9 mouse cellular contexts compared by ENCODE assay signal in genomic region chr3:40525341-40525740, GRCm38 (mm10). TPM values are rescaled to one million over a fixed set of nuclear protein-coding genes. Genes with fewer than 3 reads are reported as not detected.
A peak's percentile ranks its signal among the peaks of the same experiment; 100 is the strongest.
DNase-seq lines count a peak whose midpoint lies in the region; ATAC-seq and TF ChIP-seq lines count a peak whose summit lies in the region.
"Had no signal": no experiment of that assay in that cellular context is flagged by ENCODE, and none has a peak within 500 bp of the region (broad histone marks: within the 10 kb centered on the region; RNA-seq: fewer than 3 reads in every experiment).

No protein-coding gene starts in this region.

- peaks cover 3% of the 10 kb centered on the region; the same call in 1 of the 2 replicates for H3K9me3 ChIP-seq in heart, embryonic 12.5 days (replicated peaks)
- H3K9me3 ChIP-seq: neural tube, embryonic 13.5 days had no signal

- WGBS in heart, adult 2 months: 13% methylated on average over 4 of the region's 4 CpGs
- WGBS in heart, embryonic 12.5 days: 27% methylated on average over 4 of the region's 4 CpGs

- no peak for ATAC-seq in heart, embryonic 12.5 days (ENCODE audit: insufficient number of reproducible peaks, low FRiP score)

- no peak for TF ChIP-seq POLR2A in heart, adult 2 months (IDR thresholded peaks at IDR 0.05; ENCODE audit: insufficient read depth, low read depth, low read length)

- peak; percentile 85 for TF ChIP-seq CTCF in heart, adult 2 months (IDR thresholded peaks at IDR 0.05)

- no peaks in the 10 kb centered on the region for H3K79me2 ChIP-seq in heart, adult 2 months (replicated peaks; ENCODE audit: control insufficient read depth, insufficient read depth, low read length)

- H3K36me3 ChIP-seq in heart, adult 2 months (ENCODE audit: control insufficient read depth, insufficient read depth, low read length): no peaks in the 10 kb centered on the region
- H3K36me3 ChIP-seq in heart, embryonic 12.5 days: no peaks in the 10 kb centered on the region
- H3K36me3 ChIP-seq: neural tube, embryonic 13.5 days had no signal

- no peak overlapping the region for H3K4me2 ChIP-seq in heart, embryonic 12.5 days
- H3K4me2 ChIP-seq: neural tube, embryonic 13.5 days had no signal

- no peaks in the 10 kb centered on the region for H3K4me1 ChIP-seq in heart, adult 2 months (ENCODE audit: control insufficient read depth, insufficient read depth, low read length)
- H3K4me1 ChIP-seq in heart, embryonic 12.5 days (replicated peaks): peaks cover 11% of the 10 kb centered on the region

- H3K27me3 ChIP-seq in heart, adult 2 months (ENCODE audit: control insufficient read depth, insufficient read depth, low read length): peaks cover 1% of the 10 kb centered on the region; the same call in 1 of the 2 replicates
- H3K27me3 ChIP-seq in heart, embryonic 12.5 days (replicated peaks): peaks cover 8% of the 10 kb centered on the region
- H3K27me3 ChIP-seq: neural tube, embryonic 13.5 days had no signal

- H3K4me3 ChIP-seq in heart, adult 2 months: no peak overlapping the region
- no peak overlapping the region for H3K4me3 ChIP-seq in heart, embryonic 12.5 days
- H3K4me3 ChIP-seq: neural tube, embryonic 13.5 days had no signal

- intact Hi-C loops in heart, adult 2 months (cut with DNase I): loop anchor here (2.0 kb wide), 1 partner anchor 219 kb away; the partner anchor contains the start of gene Hspa4l
- intact Hi-C loops in gastrocnemius, postnatal 14 days (cut with DNase I; ENCODE audit: low total_unique reads): no loop called here

- peak; percentile 19 to 66 for DNase-seq in heart, adult 2 months
- peak; percentile 18 for DNase-seq in right cerebral cortex, adult 18-20 months
- no peak for DNase-seq in right cerebral cortex, postnatal 36 days (ENCODE audit: low spot score in 2 of 2)
- peak; percentile 44 for DNase-seq in c-Kit-negative CD71-positive TER-119-positive erythroid progenitor cells, embryonic 14.5 days (ENCODE audit: low read depth, low spot score)
- DNase-seq in gastrocnemius, postnatal 14 days: peak; percentile 30
- peak; percentile 85 for DNase-seq in naive thymus-derived CD4-positive, alpha-beta T cell, adult 2 months (ENCODE audit: low read depth)
- DNase-seq in thymus, postnatal 36 days: peak; percentile 57 to 72

- no peak for TF ChIP-seq EP300 in heart, adult 2 months (IDR thresholded peaks at IDR 0.05; ENCODE audit: insufficient read depth, low read depth, low read length)

- no peak overlapping the region for H3K27ac ChIP-seq in heart, adult 2 months
- no peak overlapping the region for H3K27ac ChIP-seq in heart, embryonic 12.5 days (ENCODE audit: poor library complexity, severe bottlenecking)
- H3K27ac ChIP-seq: neural tube, embryonic 13.5 days had no signal

- no peak overlapping the region for H3K9ac ChIP-seq in heart, adult 2 months (ENCODE audit: low read depth, low read length)
- H3K9ac ChIP-seq in heart, embryonic 12.5 days: no peak overlapping the region
- H3K9ac ChIP-seq: neural tube, embryonic 13.5 days had no signal

RNA-seq across cellular contexts. Expression of gene Intu, which starts 5.7 kb away (rescaled TPM):
- total RNA-seq in heart, adult 2 months (2021): 10 to 100 TPM; 13.7 to 17.1 TPM
- polyA plus RNA-seq in heart, adult 2 months (2012; rRNA removed): 9.6 and 15.3 TPM in 2 replicates
- polyA plus RNA-seq in heart, embryonic 12.5 days (2016; fragmentation: Nextera tagmentation; extraction: Ambion mirVana): 3.9 and 4.3 TPM in 2 replicates
- 1 to 10 TPM in 1 of 2 experiments, under 1 TPM in 1; 0.92 to 1.4 TPM for total RNA-seq in gastrocnemius, postnatal 14 days (2021)

Comparison
In these comparisons a context has a peak if more than half of its experiments do, and no peak if none do; other contexts are left out.
1. DNase-seq: peak in heart, adult 2 months (2 of 2), right cerebral cortex, adult 18-20 months (single experiment), c-Kit-negative CD71-positive TER-119-positive erythroid progenitor cells, embryonic 14.5 days (single experiment), gastrocnemius, postnatal 14 days (single experiment), naive thymus-derived CD4-positive, alpha-beta T cell, adult 2 months (single experiment) and thymus, postnatal 36 days (2 of 2); none in right cerebral cortex, postnatal 36 days (0 of 2).
2. RNA of gene Intu, which starts 5.7 kb away (total RNA-seq): 13.7 to 17.1 TPM in heart, adult 2 months; 0.92 to 1.4 TPM in gastrocnemius, postnatal 14 days; every median in the first group is over 4 times any median in the second.